Mouse (Mus musculus) erythroblast, embryonic 14.5 days (primary cell): ENCODE measurements around the gene Gm38392.

ENCODE experiments used
- GATA1 ChIP-seq: IDR thresholded peaks from 2 replicates; pipeline ENCODE4 v1.6.1; 2012; ENCODE audit warnings: low read length, inconsistent platforms, mixed read lengths
- TAL1 ChIP-seq: IDR thresholded peaks from 3 replicates; pipeline ENCODE4 v1.6.1; 2012; ENCODE audit warnings: low read length, inconsistent platforms, mixed read lengths

GRCm38 (mm10) chr3:88237556-88238194 is 49.3 kb downstream of the Gm38392 start:
- TF ChIP-seq TAL1 (no peak), GATA1 (no peak)
